Mouse (Mus musculus): ENCODE measurements at regions not wholly inside any gene's neighbourhood (a gene's known extent, or its start where the extent isn't known, plus 50 kb on each side); places are given as distances from the start of the nearest gene placed in this dataset.

DNA sequence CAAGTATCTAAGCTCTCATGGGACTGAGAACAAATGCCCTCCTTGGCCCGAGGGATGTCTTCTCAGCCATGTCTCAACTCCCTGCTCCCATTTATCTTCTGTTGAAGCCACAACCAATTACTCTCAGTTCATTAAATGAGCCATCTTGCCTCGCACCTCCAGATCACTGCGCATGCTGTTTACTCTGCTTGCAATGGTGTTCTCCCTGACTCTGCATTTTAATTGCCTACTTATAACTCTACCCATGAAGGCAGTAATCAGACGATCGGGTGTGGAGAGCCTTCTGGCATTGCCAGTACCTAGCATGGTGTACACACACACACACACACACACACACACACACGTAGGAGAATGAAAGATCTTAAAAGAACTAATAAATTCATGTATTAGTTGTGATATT, 306.1 kb upstream of the Myt1l start:
- TF ChIP-seq CTCF (IDR thresholded peaks at IDR 0.05; ENCODE audit: extremely low read depth, insufficient read depth, insufficient read length, insufficient replicate concordance) (no peak), POLR2A (IDR thresholded peaks at IDR 0.05; ENCODE audit: low read depth, low read length) (no peak)

Measured in spleen, adult 2 months (tissue).